Mouse (Mus musculus) naive thymus-derived CD4-positive, alpha-beta T cell, adult 2 months (primary cell): ENCODE measurements around the gene Psap.
"Not testable (repeated sequence)": the region's sequence is repeated elsewhere in the genome, so short reads cannot be mapped to it uniquely, and the experiment has no call there.

Source experiments
- DNase-seq: peaks from one replicate; pipeline ENCODE4 v3.0.0-alpha.2; 2011; ENCODE audit warnings: low read depth

Psap gene

GRCm38 (mm10) chr10:60277207-60278005 is at the start of gene Psap:
TSS of gene Psap (plus strand) at chr10:60277627.
- peak; percentile 96 for DNase-seq

GRCm38 (mm10) chr10:60227666-60228065 is 49.8 kb upstream of the Psap start:
- DNase-seq = no peak

GRCm38 (mm10) chr10:60229113-60229512 is 48.3 kb upstream of the Psap start:
- no peak for DNase-seq

- no peak for DNase-seq
Measured at GRCm38 (mm10) chr10:60230321-60231088, 46.9 kb upstream of the Psap start.

GRCm38 (mm10) chr10:60234006-60234405 is 43.4 kb upstream of the Psap start:
- no peak for DNase-seq

- not testable (repeated sequence) for DNase-seq
Measured at GRCm38 (mm10) chr10:60235876-60236275, 41.6 kb upstream of the Psap start.

- DNase-seq = peak; percentile 39
Measured at GRCm38 (mm10) chr10:60237475-60238154, 39.8 kb upstream of the Psap start.

GRCm38 (mm10) chr10:60240416-60240815 is 37.0 kb upstream of the Psap start:
- no peak for DNase-seq

- no peak for DNase-seq
Measured at GRCm38 (mm10) chr10:60243941-60244340, 33.5 kb upstream of the Psap start.

GRCm38 (mm10) chr10:60245041-60245440 is 32.4 kb upstream of the Psap start:
- DNase-seq = peak; percentile 96

- peak; percentile 5 for DNase-seq
Measured at GRCm38 (mm10) chr10:60245635-60246034, 31.8 kb upstream of the Psap start.

- DNase-seq = peak; percentile 82
Measured at GRCm38 (mm10) chr10:60246519-60246918, 30.9 kb upstream of the Psap start.

- not testable (repeated sequence) for DNase-seq
Measured at GRCm38 (mm10) chr10:60248345-60248744, 29.1 kb upstream of the Psap start.

GRCm38 (mm10) chr10:60250426-60250965 is 26.9 kb upstream of the Psap start:
- no peak for DNase-seq

GRCm38 (mm10) chr10:60252187-60252586 is 25.2 kb upstream of the Psap start:
- DNase-seq = no peak

GRCm38 (mm10) chr10:60252606-60253005 is 24.8 kb upstream of the Psap start:
- no peak for DNase-seq

- DNase-seq = no peak
Measured at GRCm38 (mm10) chr10:60256088-60256487, 21.3 kb upstream of the Psap start.

- DNase-seq = no peak
Measured at GRCm38 (mm10) chr10:60257261-60257825, 20.1 kb upstream of the Psap start.

- no peak for DNase-seq
Measured at GRCm38 (mm10) chr10:60260557-60261294, 16.7 kb upstream of the Psap start.

GRCm38 (mm10) chr10:60261530-60261929 is 15.9 kb upstream of the Psap start:
- DNase-seq = no peak

- DNase-seq = peak; percentile 65
Measured at GRCm38 (mm10) chr10:60262386-60262785, 15.0 kb upstream of the Psap start.
